Mouse (Mus musculus) G1E (cell line): ENCODE data around the gene Atp1a1. TPM values are rescaled to one million over a fixed set of nuclear protein-coding genes. Genes with fewer than 3 reads are reported as not detected.

ENCODE experiments used
- ATAC-seq: 2 replicates; pipeline ENCODE4 v1.8.0; 2016; ENCODE audit warnings: mild to moderate bottlenecking; ENCODE audit not compliant: insufficient number of reproducible peaks, poor library complexity, low FRiP score, severe bottlenecking; ENCODE audit errors: extremely low read depth
- DNase-seq: peaks from one replicate; pipeline ENCODE4 v3.0.0; 2012; ENCODE audit warnings: low spot score
- H3K27me3 ChIP-seq: 2 replicates; pipeline ENCODE4 v1.6.1; 2012; ENCODE audit warnings: mild to moderate bottlenecking, low read length, inconsistent platforms; ENCODE audit not compliant: insufficient read depth
- H3K36me3 ChIP-seq: replicated peaks from 2 replicates; pipeline ENCODE3; 2012; ENCODE audit warnings: mild to moderate bottlenecking, inconsistent platforms
- H3K4me1 ChIP-seq: 2 replicates; pipeline ENCODE4 v1.6.1; 2012; ENCODE audit warnings: low read depth, low read length, inconsistent platforms, mixed read lengths; ENCODE audit not compliant: insufficient read depth
- H3K4me3 ChIP-seq: 2 replicates; pipeline ENCODE4 v1.5.1; 2012; ENCODE audit warnings: low read depth, mild to moderate bottlenecking, inconsistent platforms, low read length, moderate library complexity, mixed read lengths
- H3K9me3 ChIP-seq: replicated peaks from 2 replicates; pipeline ENCODE4 v1.6.1; 2012; ENCODE audit warnings: inconsistent platforms
- CTCF ChIP-seq: IDR thresholded peaks from 2 replicates; pipeline ENCODE4 v1.5.1; 2012; ENCODE audit warnings: low read depth, low read length, inconsistent platforms, mixed read lengths
- GATA1 ChIP-seq: IDR thresholded peaks from 2 replicates; pipeline ENCODE4 v1.6.1; 2012; ENCODE audit warnings: borderline replicate concordance, low read length, inconsistent platforms, mixed read lengths
- GATA2 ChIP-seq: IDR thresholded peaks from 2 replicates; pipeline ENCODE4 v1.6.1; 2012; ENCODE audit warnings: low read depth, low read length, inconsistent platforms, borderline replicate concordance
- POLR2AphosphoS5 ChIP-seq: IDR thresholded peaks from 2 replicates; pipeline ENCODE4 v1.6.1; 2012; ENCODE audit warnings: low read depth, low read length, inconsistent platforms; ENCODE audit not compliant: insufficient replicate concordance
- TAL1 ChIP-seq: conservative IDR thresholded peaks from 2 replicates; pipeline ENCODE4 v1.6.1; 2012; ENCODE audit warnings: low read depth, low read length, inconsistent platforms, mixed read lengths
- polyA plus RNA-seq: library from polyadenylated mRNA; stranded (reverse); fragments of >175 nt; gene quantifications from 2 replicates; pipeline ENCODE4 v1.2.3, GENCODE M21; 2012
- total RNA-seq, 2 experiments: library from RNA; stranded (forward) in 1 of 2; stranded (reverse) in 1 of 2; fragments of 200-1000 nt in 1 of 2; fragments of >200 nt in 1 of 2; fragmentation: Nextera tagmentation in 1 of 2; gene quantifications; 2 replicates each; pipeline ENCODE4 v1.2.3; 2014 to 2017

The Atp1a1 gene
- total and polyA plus RNA-seq, 3 experiments, result 49.3 to 187 (median 71.8) TPM

DNA sequence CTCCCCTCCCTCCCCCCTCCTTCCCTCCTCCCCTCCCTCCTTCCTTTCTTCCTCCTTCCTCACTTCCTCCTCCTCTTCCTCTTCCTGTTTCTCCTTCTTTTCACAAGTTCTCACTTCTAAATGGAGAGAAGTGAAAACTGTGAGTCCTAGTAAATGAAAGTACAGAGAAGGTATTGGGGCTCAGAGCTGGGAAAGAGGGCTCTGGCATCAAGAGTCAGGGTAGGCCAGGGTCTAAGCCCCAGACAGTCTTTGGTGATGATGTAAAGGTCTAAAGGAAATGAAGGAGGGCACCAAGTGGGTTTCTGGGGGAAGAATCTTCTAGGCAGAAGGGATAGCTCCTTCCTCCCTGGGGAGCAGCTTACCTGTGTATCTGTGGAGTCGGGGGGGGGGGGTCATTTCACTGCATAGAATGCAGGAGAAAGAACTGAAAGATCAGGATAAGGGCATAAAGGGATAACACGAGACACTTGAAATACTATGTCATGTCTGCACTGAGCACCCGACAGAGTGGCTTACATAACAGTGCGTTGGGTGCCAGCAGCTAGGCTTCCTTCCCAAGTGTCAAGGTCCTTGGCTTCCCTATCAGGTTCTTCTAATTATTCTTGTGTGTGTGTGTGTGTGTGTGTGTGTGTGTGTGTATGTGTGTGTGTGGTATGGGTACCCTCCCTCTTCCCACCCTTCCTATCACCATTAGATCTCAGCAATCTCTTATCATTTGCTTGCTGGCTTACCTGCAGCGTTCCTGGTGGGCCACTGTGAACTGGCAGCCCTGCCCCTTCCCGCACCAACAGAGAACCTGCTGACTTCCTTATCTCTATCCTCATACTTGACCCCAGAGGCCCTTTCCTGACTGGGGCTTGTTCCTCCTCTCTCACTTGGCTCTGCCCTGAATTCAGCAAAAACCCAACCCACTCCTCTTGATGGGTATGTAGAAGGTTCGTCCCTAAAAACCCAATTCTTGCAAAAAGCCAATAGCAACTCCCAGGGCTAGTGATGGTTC lies 51.6 kb downstream of the Atp1a1 start:
- ATAC-seq (peak; percentile 46; the same call in 1 of the 2 replicates), DNase-seq (no peak)
- no peaks in the 10 kb centered on the region for H3K36me3 ChIP-seq
- peaks cover 75% of the 10 kb centered on the region for H3K4me1 ChIP-seq
- TF ChIP-seq CTCF (no peak), GATA2 (no peak), GATA1 (no peak), TAL1 (no peak; the same call in 1 of the 2 replicates), POLR2AphosphoS5 (no peak)
- no peaks in the 10 kb centered on the region for H3K9me3 ChIP-seq
- H3K27me3 ChIP-seq, result peaks cover 2% of the 10 kb centered on the region; the same call in 1 of the 2 replicates
- no peak overlapping the region; the same call in 1 of the 2 replicates for H3K4me3 ChIP-seq

DNA sequence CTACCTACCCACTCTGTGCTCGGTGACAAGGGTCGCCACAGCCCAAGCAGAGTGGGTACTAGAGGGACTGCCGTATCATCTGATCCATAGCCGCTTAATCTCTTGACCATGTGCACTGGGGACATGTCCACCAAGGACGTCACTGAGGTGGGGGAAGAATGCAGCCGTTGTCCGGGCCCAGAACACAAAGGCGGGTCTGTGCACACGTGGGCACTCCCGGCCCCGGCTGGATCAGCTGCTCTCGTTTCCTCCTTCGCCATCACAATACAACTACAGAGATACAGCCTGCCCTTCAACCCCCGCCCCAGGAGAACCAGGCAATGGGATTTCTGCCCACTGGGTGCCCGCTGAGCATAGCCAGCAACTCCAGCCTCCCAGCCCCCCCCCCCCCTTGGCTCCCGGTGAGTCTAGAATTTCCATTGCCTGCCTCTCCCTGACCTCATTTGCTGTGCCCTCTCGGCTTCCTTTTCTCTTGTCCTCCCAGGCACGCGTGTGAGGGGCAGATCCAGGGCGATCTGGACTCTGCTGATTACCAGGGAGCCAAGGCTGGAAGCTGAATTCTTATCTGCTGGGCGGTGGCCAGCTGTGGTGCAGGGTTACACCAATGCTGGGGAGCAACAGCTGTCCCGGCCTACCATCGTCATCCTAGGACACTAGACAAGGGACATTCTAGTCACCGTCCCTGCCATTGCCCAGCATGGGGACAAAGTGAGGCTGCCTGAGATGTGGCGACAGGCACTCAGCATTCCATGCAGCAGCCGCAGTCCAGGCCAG lies 52.8 kb downstream of the Atp1a1 start:
- Histone ChIP-seq H3K9me3 (no peaks in the 10 kb centered on the region), H3K4me1 (peaks cover 80% of the 10 kb centered on the region), H3K36me3 (no peaks in the 10 kb centered on the region), H3K4me3 (peak overlapping the region; percentile 66), H3K27me3 (peaks cover 11% of the 10 kb centered on the region)
- DNase-seq (peak; percentile 66), ATAC-seq (peak; percentile 79)
- TF ChIP-seq GATA2 (no peak), TAL1 (peak; percentile 93)

DNA sequence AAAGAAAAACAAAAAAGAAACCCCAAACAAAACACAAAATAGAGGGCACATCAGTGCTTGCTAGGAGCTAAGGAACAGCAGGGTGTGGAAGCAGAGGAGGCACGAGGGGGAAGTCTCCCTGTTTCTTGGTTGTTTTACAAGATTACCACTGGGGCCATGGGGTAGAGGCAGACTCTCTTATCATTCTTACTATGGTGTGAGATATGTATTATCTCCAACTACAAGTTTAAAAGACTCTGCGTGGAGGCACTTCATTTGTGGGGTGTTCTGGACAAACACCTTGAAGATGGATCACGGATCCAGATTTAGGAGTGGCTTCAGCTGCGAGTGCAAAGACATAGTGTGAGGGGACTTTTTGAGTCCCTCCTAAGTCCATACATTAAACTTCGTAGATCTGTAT lies 54.7 kb downstream of the Atp1a1 start:
- H3K36me3 ChIP-seq, result no peaks in the 10 kb centered on the region
- H3K4me3 ChIP-seq, result no peak overlapping the region
- peaks cover 76% of the 10 kb centered on the region for H3K4me1 ChIP-seq
- peaks cover 22% of the 10 kb centered on the region for H3K27me3 ChIP-seq
- no peaks in the 10 kb centered on the region for H3K9me3 ChIP-seq
- DNase-seq, result peak; percentile 22
- peak; percentile 26; the same call in 1 of the 2 replicates for ATAC-seq
- TF ChIP-seq CTCF (no peak), GATA1 (no peak), GATA2 (no peak), TAL1 (0 out of 2 replicates have a peak, but pooled peaks have one; percentile 19)

DNA sequence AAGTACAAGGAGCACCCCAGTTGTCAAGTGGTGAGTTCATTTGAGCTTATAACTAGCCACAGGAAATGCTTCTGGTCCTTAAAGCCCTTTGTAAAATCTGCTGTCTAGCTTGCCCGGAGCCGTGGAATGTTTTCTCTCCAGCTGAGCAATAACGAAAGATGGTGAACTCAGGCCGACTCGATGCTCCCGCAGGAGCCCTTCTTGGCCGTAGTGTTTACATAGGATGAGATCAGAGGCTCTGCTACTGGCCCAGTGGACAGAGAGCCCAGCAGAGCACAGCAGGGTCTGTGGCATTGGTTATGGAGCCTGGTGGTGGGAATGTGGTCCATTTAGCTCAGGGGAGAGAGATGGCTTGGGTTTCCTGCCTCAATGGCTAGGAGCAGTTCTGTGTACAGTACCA lies 60.4 kb downstream of the Atp1a1 start:
- no peaks in the 10 kb centered on the region for H3K36me3 ChIP-seq
- TF ChIP-seq POLR2AphosphoS5 (no peak), GATA2 (no peak), CTCF (no peak)
- peaks cover 35% of the 10 kb centered on the region for H3K4me1 ChIP-seq
- no peaks in the 10 kb centered on the region for H3K9me3 ChIP-seq
- no peak for ATAC-seq
- no peak overlapping the region for H3K4me3 ChIP-seq
- DNase-seq, result no peak
- H3K27me3 ChIP-seq, result peaks cover 58% of the 10 kb centered on the region

DNA sequence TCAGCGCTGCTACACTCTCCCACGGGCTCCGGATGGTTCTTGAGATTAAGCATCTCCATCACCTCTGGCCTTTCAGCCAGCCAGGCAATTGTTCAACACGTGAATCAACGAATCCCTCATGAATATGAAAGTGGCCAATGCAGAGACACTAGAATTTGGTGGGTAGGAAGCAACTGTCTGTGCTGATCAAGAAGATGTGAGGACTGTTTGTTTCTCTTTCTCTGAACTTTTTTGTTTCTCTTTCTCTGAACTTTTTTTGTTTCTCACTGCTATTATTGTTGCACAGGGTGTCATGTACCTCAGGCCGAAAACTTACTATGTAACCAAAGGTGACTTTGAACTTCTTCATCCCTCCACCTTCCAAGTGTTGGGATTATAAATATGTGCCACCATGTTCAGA lies 62.9 kb downstream of the Atp1a1 start:
- Histone ChIP-seq H3K27me3 (peaks cover 59% of the 10 kb centered on the region), H3K4me3 (no peak overlapping the region), H3K9me3 (no peaks in the 10 kb centered on the region), H3K4me1 (peaks cover 13% of the 10 kb centered on the region; the same call in 1 of the 2 replicates), H3K36me3 (no peaks in the 10 kb centered on the region)
- ATAC-seq (no peak), DNase-seq (no peak)
- no peak for TF ChIP-seq CTCF
- no peak for TF ChIP-seq POLR2AphosphoS5
- TF ChIP-seq GATA2, result no peak
- TF ChIP-seq GATA1, result no peak
- TF ChIP-seq TAL1, result no peak

DNA sequence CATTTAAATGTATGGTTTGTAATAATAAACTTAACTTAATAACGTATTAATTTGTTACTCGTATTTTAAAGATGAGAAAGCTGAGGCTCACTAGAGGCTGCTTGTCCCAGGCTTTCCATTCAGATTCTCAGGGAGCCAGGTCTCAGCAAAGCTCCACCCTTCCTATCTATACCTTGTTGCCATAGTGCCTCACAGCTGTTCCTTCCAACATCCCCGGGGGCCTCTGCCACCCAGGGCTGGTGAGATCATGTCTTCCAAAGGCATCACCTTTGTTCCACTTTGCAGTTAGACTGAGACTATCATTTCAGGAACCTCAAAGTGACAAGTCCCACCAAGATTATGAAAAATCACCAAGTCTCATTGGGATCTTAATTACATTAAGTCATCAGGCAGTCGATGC lies 63.9 kb downstream of the Atp1a1 start:
- no peak for DNase-seq
- no peak for ATAC-seq
- TF ChIP-seq GATA1 (no peak), GATA2 (no peak), POLR2AphosphoS5 (no peak), TAL1 (no peak), CTCF (no peak)
- Histone ChIP-seq H3K27me3 (peaks cover 58% of the 10 kb centered on the region), H3K4me3 (no peak overlapping the region), H3K4me1 (peaks cover 11% of the 10 kb centered on the region; the same call in 1 of the 2 replicates), H3K36me3 (no peaks in the 10 kb centered on the region), H3K9me3 (no peaks in the 10 kb centered on the region)
